Mouse (Mus musculus): ENCODE measurements around the gene Deup1. TPM values are rescaled to one million over a fixed set of nuclear protein-coding genes. Genes with fewer than 3 reads are reported as not detected.
A peak's percentile ranks its signal among the peaks of the same experiment; 100 is the strongest.

The Deup1 gene
- polyA plus RNA-seq, 1 experiment from 2014 or later = 0.56 TPM

DNA sequence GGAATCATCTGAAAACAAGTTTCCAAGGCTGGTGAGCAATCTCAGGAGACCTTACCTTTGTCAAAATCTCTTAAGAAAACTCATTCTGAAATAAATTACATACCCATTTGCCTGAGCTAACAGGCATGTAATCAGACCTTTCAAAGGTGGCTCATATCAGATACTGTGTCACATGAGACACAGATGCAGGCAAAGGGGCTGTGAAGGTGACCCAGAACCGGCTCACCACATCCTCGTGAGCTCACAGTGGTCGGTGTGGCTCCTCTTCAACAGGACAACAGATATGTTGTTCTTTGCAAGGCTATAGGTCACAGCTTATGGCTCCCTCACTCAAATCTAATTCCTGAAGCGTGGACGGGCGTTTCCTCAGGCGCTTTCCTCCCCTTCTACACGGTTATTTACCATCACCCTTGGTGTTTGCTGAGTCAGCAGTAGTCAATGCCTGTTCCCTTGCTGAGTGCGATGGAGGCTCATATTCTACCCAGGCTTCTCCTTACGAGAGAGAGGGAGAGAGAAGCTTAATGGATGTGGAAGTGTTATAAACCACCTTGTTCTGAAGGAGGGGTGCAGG is 8.6 kb downstream of the Deup1 start:
- H3K27ac ChIP-seq = no peak overlapping the region
- no peak overlapping the region for H3K4me3 ChIP-seq
- H3K9me3 ChIP-seq = no peaks in the 10 kb centered on the region
- H3K27me3 ChIP-seq = no peaks in the 10 kb centered on the region
- H3K4me2 ChIP-seq (replicated peaks) = no peak overlapping the region
- peaks cover 6% of the 10 kb centered on the region; the same call in 1 of the 2 replicates for H3K4me1 ChIP-seq
- WGBS = 40% methylated on average over 10 of the region's 10 CpGs
- no peaks in the 10 kb centered on the region for H3K36me3 ChIP-seq
- no peak overlapping the region for H3K9ac ChIP-seq
- 0 out of 2 replicates have a peak, but pooled peaks have one; percentile 32 for ATAC-seq (ENCODE audit: insufficient number of reproducible peaks, insufficient read depth, low FRiP score, low TSS enrichment)

DNA sequence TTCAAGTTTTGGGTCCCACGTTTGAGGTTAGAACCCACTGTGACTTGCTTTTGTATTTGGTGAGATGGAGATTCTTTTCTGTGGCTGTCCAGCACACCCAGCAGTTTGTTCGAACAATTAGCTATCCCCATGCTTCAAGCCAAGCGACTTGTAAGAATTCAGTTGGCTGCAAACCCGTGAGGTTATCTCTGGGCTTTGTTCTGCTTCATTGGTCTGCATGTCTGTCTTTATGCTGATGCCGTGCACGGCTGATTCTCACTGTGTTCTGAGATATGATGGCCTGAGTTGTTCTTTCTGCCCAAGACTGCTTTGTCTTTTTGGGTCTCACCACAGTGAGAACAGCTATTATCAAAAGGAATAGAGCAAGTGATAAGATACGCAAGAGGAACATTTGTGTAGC is 10.7 kb downstream of the Deup1 start:
- Histone ChIP-seq H3K36me3 (no peaks in the 10 kb centered on the region), H3K4me1 (peaks cover 6% of the 10 kb centered on the region; the same call in 1 of the 2 replicates), H3K9me3 (no peaks in the 10 kb centered on the region), H3K27ac (no peak overlapping the region), H3K27me3 (no peaks in the 10 kb centered on the region), H3K4me3 (no peak overlapping the region), H3K9ac (no peak overlapping the region), H3K4me2 (replicated peaks) (no peak overlapping the region)
- WGBS = 84% methylated on average over 7 of the region's 7 CpGs
- no peak for ATAC-seq (ENCODE audit: insufficient number of reproducible peaks, insufficient read depth, low FRiP score, low TSS enrichment)

DNA sequence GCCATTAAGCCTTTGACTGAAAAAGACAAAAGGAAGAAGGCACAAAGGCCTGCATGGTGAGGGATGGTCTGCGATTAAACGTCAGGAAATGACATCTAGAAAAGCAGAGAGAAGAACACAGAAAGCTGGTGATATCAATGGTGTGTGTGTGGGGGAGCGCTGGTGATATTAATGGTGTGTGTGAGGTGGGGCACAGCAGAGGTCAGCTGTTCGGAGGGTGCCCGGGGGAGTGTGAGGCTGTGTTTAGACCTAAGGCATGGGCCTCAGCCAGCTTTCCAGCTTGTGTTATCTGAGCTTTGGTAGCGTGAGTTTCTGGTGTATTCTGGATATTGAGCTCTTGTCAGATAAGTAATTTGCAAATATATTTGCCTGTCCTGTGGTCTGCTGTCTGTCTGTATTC is 11.3 kb downstream of the Deup1 start:
- H3K9me3 ChIP-seq = no peaks in the 10 kb centered on the region
- H3K27ac ChIP-seq = no peak overlapping the region
- no peak overlapping the region for H3K4me3 ChIP-seq
- no peaks in the 10 kb centered on the region for H3K36me3 ChIP-seq
- H3K27me3 ChIP-seq = no peaks in the 10 kb centered on the region
- no peak overlapping the region for H3K9ac ChIP-seq
- 82% methylated on average over 6 of the region's 6 CpGs for WGBS
- no peak for ATAC-seq (ENCODE audit: insufficient number of reproducible peaks, insufficient read depth, low FRiP score, low TSS enrichment)
- no peak overlapping the region for H3K4me2 ChIP-seq (replicated peaks)
- H3K4me1 ChIP-seq = peaks cover 6% of the 10 kb centered on the region; the same call in 1 of the 2 replicates

DNA sequence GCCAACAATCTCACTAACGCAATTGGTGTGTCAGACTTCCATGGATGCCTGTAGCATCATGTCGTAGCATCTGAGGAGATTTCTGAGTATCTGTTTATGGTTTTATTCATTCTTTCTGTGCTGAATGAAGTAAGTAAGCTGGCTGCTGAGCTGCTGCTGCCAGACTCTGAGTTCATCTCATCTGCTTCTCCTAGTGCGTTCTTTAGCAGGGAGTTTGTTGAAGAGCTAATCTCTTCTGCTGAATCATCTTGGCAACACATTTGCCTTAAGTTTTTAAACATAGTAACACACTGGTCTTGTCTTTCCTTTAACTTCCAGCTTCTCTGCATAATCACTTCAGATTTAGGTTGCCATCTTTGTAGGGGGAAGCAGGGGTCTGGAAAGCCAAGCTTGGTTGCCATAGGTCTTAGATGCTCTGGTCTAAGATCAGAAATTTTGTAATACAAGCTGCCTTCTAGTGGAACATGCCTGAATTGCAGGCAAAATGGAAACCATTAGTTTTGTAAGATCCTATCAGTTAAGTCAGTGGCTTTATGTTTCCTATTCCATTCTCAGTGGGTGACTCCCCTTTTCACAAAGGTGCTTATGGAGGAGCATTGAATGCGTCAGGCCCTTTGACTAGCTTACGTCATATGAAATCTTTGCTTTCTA is 18.3 kb downstream of the Deup1 start:
- H3K4me2 ChIP-seq (replicated peaks) = no peak overlapping the region
- no peak overlapping the region for H3K9ac ChIP-seq
- H3K4me1 ChIP-seq = no peaks in the 10 kb centered on the region
- no peaks in the 10 kb centered on the region for H3K36me3 ChIP-seq
- no peaks in the 10 kb centered on the region for H3K27me3 ChIP-seq
- H3K9me3 ChIP-seq = no peaks in the 10 kb centered on the region
- WGBS = 94% methylated on average over 5 of the region's 5 CpGs
- no peak overlapping the region for H3K4me3 ChIP-seq
- no peak overlapping the region for H3K27ac ChIP-seq
- ATAC-seq (ENCODE audit: insufficient number of reproducible peaks, insufficient read depth, low FRiP score, low TSS enrichment) = no peak

DNA sequence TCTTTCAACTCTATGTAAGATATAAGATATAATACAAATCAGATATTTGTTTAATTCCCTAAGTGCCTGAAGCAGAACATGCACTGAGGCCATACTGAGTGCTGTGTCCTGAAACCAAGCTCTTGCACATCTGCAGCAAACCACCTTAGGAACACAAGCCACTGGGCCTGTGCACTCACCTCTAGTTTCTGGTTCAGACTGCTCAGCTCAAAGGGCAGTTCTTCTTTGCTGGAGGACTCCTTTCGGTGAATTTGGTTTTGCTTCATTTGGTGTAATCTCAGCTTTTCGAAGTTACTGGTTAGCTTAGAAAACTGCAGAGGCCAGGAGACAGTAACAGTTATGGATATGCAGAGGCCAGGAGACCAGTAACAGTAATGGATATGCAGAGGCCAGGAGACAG is 20.1 kb downstream of the Deup1 start:
- no peak for ATAC-seq (ENCODE audit: insufficient number of reproducible peaks, insufficient read depth, low FRiP score, low TSS enrichment)
- Histone ChIP-seq H3K9me3 (no peaks in the 10 kb centered on the region), H3K27ac (no peak overlapping the region), H3K4me1 (no peaks in the 10 kb centered on the region), H3K4me2 (replicated peaks) (no peak overlapping the region), H3K36me3 (no peaks in the 10 kb centered on the region), H3K4me3 (no peak overlapping the region), H3K27me3 (no peaks in the 10 kb centered on the region), H3K9ac (no peak overlapping the region)
- 90% methylated on average over 2 of the region's 2 CpGs for WGBS

DNA sequence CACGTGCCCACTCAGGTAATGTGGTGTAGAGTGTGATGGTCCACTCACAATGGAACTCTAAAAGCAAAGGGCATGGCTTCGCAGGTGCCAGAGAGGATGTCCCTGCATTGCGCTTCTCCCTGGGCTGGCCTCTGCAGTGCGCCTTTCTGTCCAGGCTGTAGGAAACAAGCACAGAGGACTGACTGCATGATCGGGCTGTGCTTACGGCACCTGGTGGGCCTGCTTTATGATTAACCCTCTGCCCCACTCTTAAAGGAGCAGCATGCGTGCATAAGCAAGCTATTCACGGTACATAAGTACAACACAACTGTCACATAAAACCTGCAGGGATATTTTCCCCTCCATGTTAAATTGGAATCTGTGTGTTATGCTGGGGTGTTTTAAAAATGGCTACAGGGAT is 24.6 kb downstream of the Deup1 start:
- Histone ChIP-seq H3K9ac (no peak overlapping the region), H3K4me2 (replicated peaks) (no peak overlapping the region), H3K4me1 (no peaks in the 10 kb centered on the region), H3K36me3 (no peaks in the 10 kb centered on the region), H3K4me3 (no peak overlapping the region), H3K27me3 (no peaks in the 10 kb centered on the region), H3K27ac (no peak overlapping the region), H3K9me3 (no peaks in the 10 kb centered on the region)
- 82% methylated on average over 8 of the region's 8 CpGs for WGBS
- ATAC-seq (ENCODE audit: insufficient number of reproducible peaks, insufficient read depth, low FRiP score, low TSS enrichment) = no peak

DNA sequence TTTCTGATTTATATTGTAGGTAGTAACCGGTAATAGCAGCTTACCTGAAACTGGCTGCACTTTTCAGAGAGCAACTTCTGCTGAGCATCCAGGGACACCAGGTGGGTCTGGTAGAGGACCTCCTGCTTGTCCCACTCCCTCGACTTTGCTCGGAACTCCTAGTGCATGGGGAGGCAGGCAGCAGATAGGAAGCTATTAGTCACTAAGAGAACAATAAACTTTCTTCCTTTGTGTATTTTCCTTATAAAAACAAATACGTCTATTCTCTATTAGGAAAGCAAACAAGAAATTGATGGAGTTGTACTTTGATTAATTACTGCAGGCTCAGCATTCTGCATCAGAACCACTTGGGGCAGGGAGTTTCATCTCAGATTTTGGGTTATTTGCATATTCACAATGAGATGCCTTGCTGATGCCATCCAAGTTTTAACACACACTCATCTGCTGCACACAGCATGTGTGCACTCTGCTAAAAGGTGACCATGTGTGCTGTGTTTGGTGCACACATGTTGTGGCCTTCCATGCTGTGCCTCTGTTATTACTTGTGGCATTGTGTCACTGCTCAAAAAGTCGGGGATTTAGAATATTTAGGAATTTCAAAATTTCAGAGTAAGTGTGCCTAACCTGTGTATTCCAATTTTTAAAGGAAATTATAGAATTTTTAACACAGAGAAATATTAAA is 26.7 kb downstream of the Deup1 start:
- no peak overlapping the region for H3K27ac ChIP-seq
- H3K4me2 ChIP-seq (replicated peaks) = no peak overlapping the region
- no peaks in the 10 kb centered on the region for H3K36me3 ChIP-seq
- ATAC-seq (ENCODE audit: insufficient number of reproducible peaks, insufficient read depth, low FRiP score, low TSS enrichment) = no peak
- no peaks in the 10 kb centered on the region for H3K27me3 ChIP-seq
- H3K9ac ChIP-seq = no peak overlapping the region
- no peak overlapping the region for H3K4me3 ChIP-seq
- H3K4me1 ChIP-seq = no peaks in the 10 kb centered on the region
- H3K9me3 ChIP-seq = no peaks in the 10 kb centered on the region
- WGBS = 66% methylated on average over 5 of the region's 5 CpGs

DNA sequence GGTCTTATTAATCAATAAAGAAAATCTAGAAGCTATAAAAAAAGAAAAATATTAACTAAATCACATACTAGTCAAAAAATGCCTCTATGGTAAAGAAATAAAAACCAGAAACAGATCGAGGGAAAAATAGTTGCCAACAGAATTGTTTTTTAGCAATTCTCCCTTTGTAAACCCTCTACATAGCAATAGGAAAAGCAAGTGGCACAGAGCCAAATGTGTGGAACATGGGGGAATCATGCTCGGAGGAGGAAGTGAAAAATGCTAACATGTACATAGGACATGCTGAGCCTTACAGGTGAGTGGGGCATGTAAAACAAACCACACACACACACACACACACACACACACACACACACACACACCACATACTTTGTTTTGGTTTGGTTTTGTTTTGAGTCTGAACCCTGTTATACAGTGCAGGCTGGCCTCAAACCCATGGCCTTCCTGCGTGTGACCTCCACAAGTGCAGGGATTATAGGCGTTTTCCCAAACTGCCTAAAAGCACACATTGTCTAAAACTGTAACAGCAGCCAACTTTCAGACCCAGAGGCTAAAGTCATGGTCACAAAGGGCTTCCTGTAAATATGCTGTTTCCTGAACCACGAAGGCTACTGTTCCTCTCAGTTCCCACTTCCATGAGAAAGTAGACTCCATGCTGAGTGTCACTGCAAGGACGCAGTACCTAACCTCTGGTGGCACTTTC is 27.4 kb downstream of the Deup1 start:
- H3K4me3 ChIP-seq = no peak overlapping the region
- H3K9ac ChIP-seq = no peak overlapping the region
- no peak overlapping the region for H3K27ac ChIP-seq
- H3K4me1 ChIP-seq = no peaks in the 10 kb centered on the region
- 56% methylated on average over 6 of the region's 6 CpGs for WGBS
- ATAC-seq (ENCODE audit: insufficient number of reproducible peaks, insufficient read depth, low FRiP score, low TSS enrichment) = no peak
- H3K27me3 ChIP-seq = no peaks in the 10 kb centered on the region
- no peak overlapping the region for H3K4me2 ChIP-seq (replicated peaks)
- no peaks in the 10 kb centered on the region for H3K9me3 ChIP-seq
- H3K36me3 ChIP-seq = no peaks in the 10 kb centered on the region

DNA sequence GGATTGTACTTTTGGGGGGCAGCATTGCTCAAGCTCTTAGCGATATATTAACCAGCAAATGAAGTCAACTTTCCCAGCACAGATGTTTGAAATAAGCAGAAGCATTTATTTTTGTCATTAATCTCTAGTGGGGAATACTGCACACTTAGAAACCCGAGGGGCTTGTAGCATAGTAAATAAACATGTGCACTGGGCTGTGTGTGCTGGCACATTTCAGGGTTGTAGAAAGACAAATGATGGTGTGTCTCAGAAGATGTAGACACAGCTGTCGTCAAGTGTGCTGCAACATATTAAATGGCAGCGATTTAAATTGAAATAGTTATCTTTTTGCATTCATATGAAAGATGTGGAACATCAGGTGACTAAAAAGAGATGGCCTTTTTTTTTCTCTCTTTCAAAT is 31.1 kb downstream of the Deup1 start:
- 60% methylated on average over 4 of the region's 4 CpGs for WGBS
- H3K36me3 ChIP-seq = no peaks in the 10 kb centered on the region
- no peak for ATAC-seq (ENCODE audit: insufficient number of reproducible peaks, insufficient read depth, low FRiP score, low TSS enrichment)

DNA sequence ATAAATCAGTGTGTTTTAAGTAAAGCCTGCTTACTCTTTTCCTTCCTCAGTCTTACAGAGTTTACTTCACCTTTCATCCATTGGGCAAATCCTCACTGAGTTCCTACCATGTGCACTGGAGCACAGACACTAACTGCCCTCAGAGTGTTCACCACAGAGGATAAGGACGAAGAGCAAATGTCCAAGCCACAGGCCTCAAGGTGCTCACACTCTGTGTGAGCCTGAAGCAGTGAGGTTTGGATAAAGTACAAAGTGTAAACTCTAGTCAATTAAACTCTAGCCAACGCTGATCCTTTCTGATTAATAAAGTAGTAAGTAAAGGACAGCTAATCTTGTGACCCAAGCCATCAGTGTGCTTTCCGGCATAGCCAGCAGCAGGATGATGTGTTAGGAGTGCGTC is 33.6 kb downstream of the Deup1 start:
- 84% methylated on average over 4 of the region's 4 CpGs for WGBS
- no peak overlapping the region for H3K27ac ChIP-seq
- no peak overlapping the region for H3K4me3 ChIP-seq
- H3K4me2 ChIP-seq (replicated peaks) = no peak overlapping the region
- no peaks in the 10 kb centered on the region for H3K36me3 ChIP-seq
- no peak overlapping the region for H3K9ac ChIP-seq
- ATAC-seq (ENCODE audit: insufficient number of reproducible peaks, insufficient read depth, low FRiP score, low TSS enrichment) = no peak
- no peaks in the 10 kb centered on the region for H3K27me3 ChIP-seq
- no peaks in the 10 kb centered on the region for H3K4me1 ChIP-seq
- H3K9me3 ChIP-seq = no peaks in the 10 kb centered on the region

More for the DNA sequence above, 31.1 kb downstream of the Deup1 start:
- no peak overlapping the region for H3K9ac ChIP-seq
- H3K27me3 ChIP-seq = no peaks in the 10 kb centered on the region
- H3K4me1 ChIP-seq = no peaks in the 10 kb centered on the region
- H3K27ac ChIP-seq = no peak overlapping the region
- no peaks in the 10 kb centered on the region for H3K9me3 ChIP-seq
- H3K4me2 ChIP-seq (replicated peaks) = no peak overlapping the region
- no peak overlapping the region for H3K4me3 ChIP-seq

DNA sequence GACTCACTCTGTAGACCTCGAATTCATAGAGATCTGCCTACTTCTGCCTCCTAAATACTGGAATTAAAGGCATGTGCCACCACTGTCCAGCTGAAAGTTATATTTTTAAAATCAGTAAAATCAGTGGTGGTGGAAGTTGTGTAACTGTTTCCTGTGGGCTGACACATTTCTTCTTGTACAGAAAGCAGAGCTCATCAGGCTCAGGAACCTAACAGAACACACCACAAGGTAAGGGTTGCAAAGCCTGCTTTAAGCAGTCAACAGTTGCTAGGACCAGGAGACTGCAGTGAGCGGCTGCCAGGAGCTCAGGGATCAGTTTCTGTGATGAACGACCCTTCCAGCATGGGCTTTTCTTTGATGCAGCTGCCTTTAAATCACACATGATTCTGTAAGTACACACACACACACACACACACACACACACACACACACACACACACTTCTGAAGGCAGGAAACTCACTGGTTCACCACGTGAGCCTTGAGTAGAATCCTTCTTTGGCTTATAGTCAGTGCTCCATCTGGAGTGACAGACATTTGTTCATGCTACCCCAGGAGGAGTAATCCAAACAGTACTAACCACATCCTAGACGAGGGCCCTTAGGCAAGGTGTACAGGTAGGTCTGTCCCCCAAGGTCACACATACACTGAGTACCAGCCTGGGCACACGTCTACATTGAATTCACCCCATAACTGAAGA is 40.4 kb downstream of the Deup1 start:
- H3K27me3 ChIP-seq = no peaks in the 10 kb centered on the region
- no peak overlapping the region for H3K27ac ChIP-seq
- 63% methylated on average over 6 of the region's 6 CpGs for WGBS
- H3K9ac ChIP-seq = no peak overlapping the region
- ATAC-seq (ENCODE audit: insufficient number of reproducible peaks, insufficient read depth, low FRiP score, low TSS enrichment) = no peak
- H3K9me3 ChIP-seq = no peaks in the 10 kb centered on the region
- H3K4me3 ChIP-seq = no peak overlapping the region
- H3K4me1 ChIP-seq = no peaks in the 10 kb centered on the region
- H3K36me3 ChIP-seq = no peaks in the 10 kb centered on the region
- no peak overlapping the region for H3K4me2 ChIP-seq (replicated peaks)
